Mouse (Mus musculus) ES-E14 (cell line): ENCODE data around the gene Ccdc170.

Experiments
- MAFK ChIP-seq: IDR thresholded peaks from 2 replicates; pipeline ENCODE4 v1.6.1; 2014; ENCODE audit warnings: mild to moderate bottlenecking, low read depth, low read length, inconsistent platforms; ENCODE audit not compliant: insufficient read depth
- ZC3H11A ChIP-seq: IDR thresholded peaks from 2 replicates; pipeline ENCODE4 v1.6.1; 2012; ENCODE audit warnings: low read depth, mild to moderate bottlenecking, inconsistent platforms, low read length, borderline replicate concordance

DNA sequence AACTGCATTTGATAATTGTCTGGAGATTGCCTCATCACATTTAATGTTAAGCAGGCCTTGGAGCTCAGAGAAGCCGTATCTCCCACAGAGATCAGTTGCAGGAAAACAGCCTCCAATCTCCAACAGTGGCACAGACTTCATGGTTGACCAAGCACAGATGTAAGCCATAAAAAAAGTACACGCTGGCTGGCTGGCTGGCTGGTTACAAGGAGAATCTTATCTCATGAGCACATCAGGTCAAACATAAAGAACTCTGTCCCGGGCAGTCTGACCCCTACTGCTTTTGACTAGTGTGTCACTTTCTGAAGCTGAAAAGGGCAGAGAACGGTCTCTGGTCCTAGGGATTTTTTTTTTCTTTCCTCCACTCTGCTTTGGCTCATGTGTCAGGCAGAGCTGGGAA is 76.8 kb downstream of the Ccdc170 start:
- TF ChIP-seq MAFK (no peak), ZC3H11A (no peak)
